Mouse (Mus musculus) stomach, embryonic 16.5 days (tissue): ENCODE results near the gene Opcml. TPM values are rescaled to one million over a fixed set of nuclear protein-coding genes. Genes with fewer than 3 reads are reported as not detected.

Source experiments
- ATAC-seq: fragments of 200-750 bp; cut with Nextera tagmentation; 2 replicates; pipeline ENCODE4 v1.8.0; 2017; ENCODE audit warnings: moderate number of reproducible peaks, moderate TSS enrichment; ENCODE audit not compliant: insufficient read depth, low FRiP score
- H3K27ac ChIP-seq: fragments of 300-500 bp; sonication (generic); 2 replicates; pipeline ENCODE4 v1.5.1; 2014; ENCODE audit warnings: low read length
- H3K27me3 ChIP-seq: fragments of 300-500 bp; sonication (generic); 2 replicates; pipeline ENCODE4 v1.6.1; 2014; ENCODE audit warnings: low read length, control low read depth, mixed read lengths; ENCODE audit not compliant: control insufficient read depth, insufficient read depth
- H3K36me3 ChIP-seq: fragments of 300-500 bp; sonication (generic); 2 replicates; pipeline ENCODE4 v1.6.1; 2014; ENCODE audit warnings: low read length; ENCODE audit not compliant: control insufficient read depth, insufficient read depth
- H3K4me1 ChIP-seq: fragments of 300-500 bp; sonication (generic); 2 replicates; pipeline ENCODE4 v1.6.1; 2014; ENCODE audit warnings: low read length, control low read depth, mixed read lengths; ENCODE audit not compliant: control insufficient read depth, insufficient read depth
- H3K4me2 ChIP-seq: fragments of 300-500 bp; sonication (generic); 2 replicates; pipeline ENCODE4 v1.6.1; 2014; ENCODE audit warnings: low read depth, low read length, mixed read lengths
- H3K4me3 ChIP-seq: fragments of 300-500 bp; sonication (generic); replicated peaks from 2 replicates; pipeline ENCODE4 v1.5.1; 2014; ENCODE audit warnings: mild to moderate bottlenecking, low read length
- H3K9ac ChIP-seq: fragments of 300-500 bp; sonication (generic); 2 replicates; pipeline ENCODE4 v1.6.1; 2014; ENCODE audit warnings: low read length
- H3K9me3 ChIP-seq: fragments of 300-500 bp; sonication (generic); replicated peaks from 2 replicates; pipeline ENCODE4 v1.6.1; 2016; ENCODE audit warnings: low read length, control low read depth; ENCODE audit not compliant: control insufficient read depth
- WGBS: fragments of 180-500 bp; shearing (Covaris S2); extraction: QIAGEN DNeasy Blood & Tissue Kit; methylation state at CpG from one replicate; pipeline ENCODE4 v1.1.7; 2014; 5-methylcytosine and 5-hydroxymethylcytosine counted together
- polyA plus RNA-seq: library from polyadenylated mRNA; unstranded; fragments of >200 nt; fragmentation: Nextera tagmentation; extraction: Ambion mirVana; gene quantifications from 2 replicates; pipeline ENCODE4 v1.2.1, GENCODE M21; 2015

Gene Opcml
- polyA plus RNA-seq, 1 experiment from 2014 or later, result 2.8 TPM

DNA sequence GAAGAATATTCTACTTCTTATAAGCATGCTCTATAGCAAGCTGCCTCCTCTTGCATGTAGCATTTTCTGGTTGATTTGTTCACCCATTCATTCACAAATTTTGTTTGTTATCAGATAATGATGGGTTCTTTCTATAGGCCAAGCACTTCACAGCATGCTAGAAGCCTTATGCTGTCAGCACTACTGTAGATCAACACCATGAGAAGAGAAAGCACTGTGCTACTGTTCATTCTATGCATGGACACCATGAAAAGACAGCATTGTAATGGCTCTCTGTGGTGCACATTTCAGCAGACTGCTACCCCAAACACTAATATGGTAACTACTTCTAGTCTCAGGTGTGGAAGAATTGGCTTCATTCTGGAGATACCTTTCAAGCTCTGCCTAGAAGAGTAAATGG, 527.3 kb downstream of the Opcml start:
- no peaks in the 10 kb centered on the region for H3K9me3 ChIP-seq
- no peak for ATAC-seq
- H3K4me1 ChIP-seq, result no peaks in the 10 kb centered on the region
- no peaks in the 10 kb centered on the region for H3K27me3 ChIP-seq
- H3K4me2 ChIP-seq, result no peak overlapping the region
- H3K4me3 ChIP-seq, result no peak overlapping the region
- no peak overlapping the region for H3K9ac ChIP-seq
- H3K27ac ChIP-seq, result no peak overlapping the region
- no peaks in the 10 kb centered on the region for H3K36me3 ChIP-seq

- H3K9ac ChIP-seq, result no peak overlapping the region
- H3K4me2 ChIP-seq, result no peak overlapping the region
- ATAC-seq, result no peak
- no peaks in the 10 kb centered on the region for H3K27me3 ChIP-seq
- H3K27ac ChIP-seq, result no peak overlapping the region
- H3K9me3 ChIP-seq, result no peaks in the 10 kb centered on the region
- no peak overlapping the region for H3K4me3 ChIP-seq
- H3K4me1 ChIP-seq, result no peaks in the 10 kb centered on the region
- WGBS, result 65% methylated on average over 4 of the region's 4 CpGs
- no peaks in the 10 kb centered on the region for H3K36me3 ChIP-seq
Observed at GRCm38 (mm10) chr9:28319021-28319755, 528.6 kb downstream of the Opcml start.

- Histone ChIP-seq H3K27ac (no peak overlapping the region), H3K4me3 (no peak overlapping the region), H3K4me1 (no peaks in the 10 kb centered on the region), H3K9me3 (no peaks in the 10 kb centered on the region), H3K9ac (no peak overlapping the region), H3K27me3 (no peaks in the 10 kb centered on the region), H3K36me3 (no peaks in the 10 kb centered on the region), H3K4me2 (no peak overlapping the region)
- peak; percentile 47; the same call in 1 of the 2 replicates for ATAC-seq
- 58% methylated on average over 1 of the region's 1 CpGs for WGBS
Observed at GRCm38 (mm10) chr9:28319802-28320201, 529.2 kb downstream of the Opcml start.

- H3K4me3 ChIP-seq, result no peak overlapping the region
- no peaks in the 10 kb centered on the region for H3K4me1 ChIP-seq
- no peak overlapping the region for H3K27ac ChIP-seq
- no peak for ATAC-seq
- no peaks in the 10 kb centered on the region for H3K27me3 ChIP-seq
- no peak overlapping the region for H3K4me2 ChIP-seq
- no peaks in the 10 kb centered on the region for H3K36me3 ChIP-seq
- H3K9me3 ChIP-seq, result no peaks in the 10 kb centered on the region
- WGBS, result 53% methylated on average over 4 of the region's 4 CpGs
- H3K9ac ChIP-seq, result no peak overlapping the region
Observed at GRCm38 (mm10) chr9:28327985-28328384, 537.4 kb downstream of the Opcml start.

- no peaks in the 10 kb centered on the region for H3K9me3 ChIP-seq
- no peak overlapping the region for H3K4me2 ChIP-seq
- H3K4me1 ChIP-seq, result no peaks in the 10 kb centered on the region
- no peak overlapping the region for H3K27ac ChIP-seq
- H3K4me3 ChIP-seq, result no peak overlapping the region
- no peak overlapping the region for H3K9ac ChIP-seq
- no peaks in the 10 kb centered on the region for H3K36me3 ChIP-seq
- WGBS, result 79% methylated on average over 2 of the region's 2 CpGs
- ATAC-seq, result no peak
- no peaks in the 10 kb centered on the region for H3K27me3 ChIP-seq
Observed at GRCm38 (mm10) chr9:28328434-28328833, 537.9 kb downstream of the Opcml start.

DNA sequence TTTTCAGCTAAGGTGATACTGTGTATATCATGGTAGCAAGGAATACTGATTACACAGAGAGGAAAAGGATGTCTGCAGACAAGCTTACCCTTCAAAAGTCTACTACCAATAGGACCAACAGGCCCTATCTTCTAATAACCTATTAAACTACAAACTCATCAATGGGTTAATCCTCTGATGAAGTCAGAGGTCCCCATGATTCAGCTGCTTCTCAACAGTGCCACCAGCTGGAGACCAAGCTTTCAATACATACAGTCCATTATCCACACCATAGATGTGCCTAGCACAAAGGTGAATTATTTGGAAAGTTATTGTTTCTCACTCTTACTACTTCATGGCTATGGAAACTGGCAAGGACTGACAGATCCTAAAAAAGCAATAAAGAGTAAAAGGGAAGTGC, 538.9 kb downstream of the Opcml start:
- no peak overlapping the region for H3K27ac ChIP-seq
- H3K9me3 ChIP-seq, result no peaks in the 10 kb centered on the region
- H3K4me1 ChIP-seq, result no peaks in the 10 kb centered on the region
- H3K4me3 ChIP-seq, result no peak overlapping the region
- no peaks in the 10 kb centered on the region for H3K36me3 ChIP-seq
- H3K27me3 ChIP-seq, result no peaks in the 10 kb centered on the region
- ATAC-seq, result no peak
- no peak overlapping the region for H3K4me2 ChIP-seq
- no peak overlapping the region for H3K9ac ChIP-seq

DNA sequence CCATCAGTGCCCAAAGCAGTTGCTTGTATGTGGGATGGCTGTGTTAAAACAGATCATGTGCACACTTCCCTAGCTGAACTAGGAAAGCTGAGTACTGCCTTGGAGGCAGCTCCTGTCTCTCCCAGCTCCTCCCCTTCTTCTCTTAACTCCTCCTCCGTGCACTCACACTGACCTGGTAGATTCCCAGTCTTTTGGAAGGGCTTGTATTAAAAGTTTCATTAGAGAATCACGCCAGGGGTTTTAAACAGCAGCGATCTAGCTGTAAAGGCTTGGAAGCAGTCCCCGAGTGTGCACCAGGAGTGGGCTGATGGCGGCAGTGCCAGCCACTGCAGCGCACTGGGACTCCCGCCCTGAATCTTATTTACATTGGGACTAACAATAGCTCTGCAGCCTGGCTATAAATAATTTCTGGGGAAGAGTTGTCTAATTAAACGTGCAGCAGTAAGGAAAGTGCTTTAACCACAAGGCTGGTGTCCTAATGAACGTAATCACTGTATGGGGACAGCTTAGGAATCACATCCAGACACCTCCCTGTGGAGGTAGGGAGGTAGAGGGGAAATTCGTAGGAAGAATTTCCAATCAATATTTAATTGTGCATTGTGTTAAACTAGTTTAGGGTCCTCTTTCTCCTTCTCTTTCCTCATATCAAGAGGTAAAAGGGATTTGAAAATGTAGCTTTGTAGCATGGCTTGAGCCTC, 546.1 kb downstream of the Opcml start:
- WGBS, result 15% methylated on average over 10 of the region's 10 CpGs
- peak; percentile 29; the same call in 1 of the 2 replicates for ATAC-seq
- H3K4me3 ChIP-seq, result no peak overlapping the region

DNA sequence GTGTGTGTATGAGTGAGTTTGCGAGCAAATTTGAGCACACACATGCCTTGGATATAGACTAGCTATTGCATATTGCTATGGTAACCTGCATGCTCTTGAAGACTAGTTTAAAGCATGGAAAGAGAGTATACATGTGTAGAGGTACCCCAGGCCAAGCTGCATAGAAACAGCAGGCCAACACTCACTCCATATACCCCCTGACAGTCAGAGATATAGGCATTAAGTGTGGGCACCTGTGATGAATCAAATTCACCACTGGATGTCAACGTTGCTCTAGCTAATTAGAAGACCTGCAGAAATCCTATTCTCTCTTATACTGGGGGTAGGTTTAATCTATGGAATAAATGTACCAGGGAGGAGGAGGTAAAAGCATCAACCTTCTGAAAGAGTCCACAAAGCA, 547.3 kb downstream of the Opcml start:
- Histone ChIP-seq H3K27me3 (no peaks in the 10 kb centered on the region), H3K4me1 (no peaks in the 10 kb centered on the region), H3K9me3 (no peaks in the 10 kb centered on the region), H3K4me3 (no peak overlapping the region), H3K9ac (no peak overlapping the region), H3K27ac (no peak overlapping the region), H3K4me2 (no peak overlapping the region), H3K36me3 (no peaks in the 10 kb centered on the region)
- no peak for ATAC-seq
- WGBS, result 73% methylated on average over 2 of the region's 2 CpGs

More for the DNA sequence above, 546.1 kb downstream of the Opcml start:
- H3K4me2 ChIP-seq, result peak overlapping the region; percentile 16
- H3K9me3 ChIP-seq, result no peaks in the 10 kb centered on the region
- H3K9ac ChIP-seq, result no peak overlapping the region
- H3K27ac ChIP-seq, result no peak overlapping the region
- H3K27me3 ChIP-seq, result no peaks in the 10 kb centered on the region
- no peaks in the 10 kb centered on the region for H3K36me3 ChIP-seq
- no peaks in the 10 kb centered on the region for H3K4me1 ChIP-seq

- ATAC-seq, result no peak
- H3K27ac ChIP-seq, result no peak overlapping the region
- no peaks in the 10 kb centered on the region for H3K4me1 ChIP-seq
- H3K9ac ChIP-seq, result no peak overlapping the region
- no peaks in the 10 kb centered on the region for H3K36me3 ChIP-seq
- H3K4me3 ChIP-seq, result no peak overlapping the region
- H3K27me3 ChIP-seq, result no peaks in the 10 kb centered on the region
- H3K4me2 ChIP-seq, result no peak overlapping the region
- no peaks in the 10 kb centered on the region for H3K9me3 ChIP-seq
Observed at GRCm38 (mm10) chr9:28354978-28355377, 564.4 kb downstream of the Opcml start.
